Mouse (Mus musculus): ENCODE measurements around the gene Pet100. TPM values are rescaled to one million over a fixed set of nuclear protein-coding genes. Genes with fewer than 3 reads are reported as not detected.
A peak's percentile ranks its signal among the peaks of the same experiment; 100 is the strongest.

The Pet100 gene
- polyA plus RNA-seq, 1 experiment from 2014 or later = 83.4 TPM

DNA sequence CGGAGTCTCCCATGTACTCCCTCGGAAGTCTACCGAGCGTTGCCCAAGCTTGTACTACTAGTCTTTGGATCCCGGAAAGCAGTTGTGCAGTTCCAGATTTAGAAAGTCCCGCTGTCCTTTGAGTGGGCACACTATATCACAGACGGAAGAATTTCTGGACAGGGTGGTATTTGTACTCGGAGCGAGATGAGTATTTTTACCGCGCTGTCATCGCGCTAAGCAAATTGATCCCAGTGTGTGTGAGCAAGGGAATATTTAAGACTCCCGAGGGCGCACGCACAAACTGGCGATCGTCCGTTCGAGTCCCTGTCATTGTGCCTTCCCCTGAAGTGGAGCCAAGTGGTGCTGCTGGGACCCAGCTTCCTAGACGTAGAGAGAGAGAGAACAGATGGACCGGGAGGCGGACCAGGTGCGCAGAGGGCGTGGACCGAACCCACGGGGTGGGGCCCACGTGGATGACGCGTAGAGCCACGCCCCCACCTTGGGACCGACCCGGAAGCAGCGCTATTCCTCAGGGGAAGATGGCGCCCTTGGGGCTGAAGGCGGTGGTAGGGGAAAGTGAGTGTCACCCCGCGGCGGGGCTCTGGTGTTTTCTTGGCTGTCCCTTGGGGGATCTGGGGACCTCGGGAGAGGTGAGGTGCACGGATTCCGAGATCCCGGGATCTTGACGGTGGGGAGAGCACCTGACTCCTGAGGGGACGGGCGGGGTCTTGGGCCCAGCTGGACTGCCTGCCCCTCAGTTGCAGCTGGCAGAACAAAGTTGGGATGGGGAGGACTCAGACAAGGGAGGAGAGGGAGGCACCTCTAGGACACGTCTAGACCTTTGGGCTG, 9.5 kb downstream of the Pet100 start, which contains the start of gene Stxbp2:
TSS of gene Stxbp2 (plus strand) at position 309 of the 831 bp plus-strand sequence.
- Histone ChIP-seq H3K27ac (replicated peaks) (no peak within 1 kb of the TSS), H3K4me3 (peak within 1 kb of the TSS; percentile 46), H3K4me2 (peak within 1 kb of the TSS; percentile 78), H3K9ac (peak within 1 kb of the TSS; percentile 34), H3K9me3 (no peaks in the 10 kb centered on the region), H3K27me3 (no peaks in the 10 kb centered on the region), H3K4me1 (replicated peaks) (peaks cover 10% of the 10 kb centered on the region), H3K36me3 (no peaks in the 10 kb centered on the region)
- 8% methylated on average over 47 of the region's 47 CpGs for WGBS
- peak; percentile 83 for ATAC-seq (ENCODE audit: low FRiP score, low read depth)

DNA sequence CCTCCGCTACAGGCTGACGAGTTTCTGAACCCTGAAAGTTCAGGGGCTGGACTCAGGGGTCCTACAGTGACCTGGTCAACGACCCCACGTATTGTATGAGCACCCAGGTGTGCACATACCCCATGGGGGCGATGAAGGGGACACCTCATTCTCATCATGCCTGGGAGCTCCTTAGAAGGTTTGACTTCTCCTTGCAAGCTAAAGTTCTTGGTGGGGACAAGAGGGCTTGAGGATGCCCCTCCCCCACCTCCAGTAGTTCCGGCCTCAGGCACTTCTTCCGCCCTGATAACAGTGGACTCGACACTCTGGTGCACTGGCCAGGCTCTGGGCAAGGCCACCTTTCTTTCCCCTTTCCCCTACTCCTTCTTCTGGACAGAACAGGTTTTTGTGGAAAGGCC, 10.1 kb downstream of the Pet100 start:
- no peaks in the 10 kb centered on the region for H3K27me3 ChIP-seq
- peak overlapping the region; percentile 34; the same call in 1 of the 2 replicates for H3K9ac ChIP-seq
- peak overlapping the region; percentile 78 for H3K4me2 ChIP-seq
- no peaks in the 10 kb centered on the region for H3K36me3 ChIP-seq
- peak overlapping the region; percentile 46 for H3K4me3 ChIP-seq
- H3K27ac ChIP-seq (replicated peaks) = no peak overlapping the region
- 28% methylated on average over 8 of the region's 8 CpGs for WGBS
- no peaks in the 10 kb centered on the region for H3K9me3 ChIP-seq
- H3K4me1 ChIP-seq (replicated peaks) = peaks cover 10% of the 10 kb centered on the region
- peak; percentile 15; the same call in 1 of the 2 replicates for ATAC-seq (ENCODE audit: low FRiP score, low read depth)

- Histone ChIP-seq H3K4me2 (no peak overlapping the region), H3K9me3 (no peaks in the 10 kb centered on the region), H3K9ac (no peak overlapping the region), H3K4me3 (no peak overlapping the region), H3K27ac (replicated peaks) (no peak overlapping the region), H3K4me1 (replicated peaks) (no peaks in the 10 kb centered on the region), H3K27me3 (no peaks in the 10 kb centered on the region), H3K36me3 (no peaks in the 10 kb centered on the region)
- ATAC-seq (ENCODE audit: low FRiP score, low read depth) = no peak
- 25% methylated on average over 5 of the region's 5 CpGs for WGBS
Measured at GRCm38 (mm10) chr8:3645804-3646203, 24.5 kb downstream of the Pet100 start.

- H3K9me3 ChIP-seq = no peaks in the 10 kb centered on the region
- WGBS = 85% methylated on average over 6 of the region's 6 CpGs
- H3K4me3 ChIP-seq = no peak overlapping the region
- no peaks in the 10 kb centered on the region for H3K4me1 ChIP-seq (replicated peaks)
- H3K4me2 ChIP-seq = no peak overlapping the region
- ATAC-seq (ENCODE audit: low FRiP score, low read depth) = no peak
- H3K27me3 ChIP-seq = no peaks in the 10 kb centered on the region
- H3K27ac ChIP-seq (replicated peaks) = no peak overlapping the region
- H3K9ac ChIP-seq = no peak overlapping the region
- no peaks in the 10 kb centered on the region for H3K36me3 ChIP-seq
Measured at GRCm38 (mm10) chr8:3646824-3647531, 25.6 kb downstream of the Pet100 start.

- no peaks in the 10 kb centered on the region for H3K9me3 ChIP-seq
- H3K4me3 ChIP-seq = no peak overlapping the region
- no peaks in the 10 kb centered on the region for H3K36me3 ChIP-seq
- H3K4me2 ChIP-seq = no peak overlapping the region
- WGBS = 85% methylated on average over 4 of the region's 4 CpGs
- no peak overlapping the region for H3K9ac ChIP-seq
- H3K27me3 ChIP-seq = no peaks in the 10 kb centered on the region
- no peaks in the 10 kb centered on the region for H3K4me1 ChIP-seq (replicated peaks)
- no peak overlapping the region for H3K27ac ChIP-seq (replicated peaks)
- ATAC-seq (ENCODE audit: low FRiP score, low read depth) = no peak
Measured at GRCm38 (mm10) chr8:3647561-3647960, 26.2 kb downstream of the Pet100 start.

- H3K4me1 ChIP-seq (replicated peaks) = no peaks in the 10 kb centered on the region
- H3K4me2 ChIP-seq = no peak overlapping the region
- H3K36me3 ChIP-seq = no peaks in the 10 kb centered on the region
- 62% methylated on average over 2 of the region's 2 CpGs for WGBS
- H3K27ac ChIP-seq (replicated peaks) = no peak overlapping the region
- H3K9ac ChIP-seq = no peak overlapping the region
- no peaks in the 10 kb centered on the region for H3K27me3 ChIP-seq
- no peak overlapping the region for H3K4me3 ChIP-seq
- no peak for ATAC-seq (ENCODE audit: low FRiP score, low read depth)
- no peaks in the 10 kb centered on the region for H3K9me3 ChIP-seq
Measured at GRCm38 (mm10) chr8:3648268-3648667, 26.9 kb downstream of the Pet100 start.

DNA sequence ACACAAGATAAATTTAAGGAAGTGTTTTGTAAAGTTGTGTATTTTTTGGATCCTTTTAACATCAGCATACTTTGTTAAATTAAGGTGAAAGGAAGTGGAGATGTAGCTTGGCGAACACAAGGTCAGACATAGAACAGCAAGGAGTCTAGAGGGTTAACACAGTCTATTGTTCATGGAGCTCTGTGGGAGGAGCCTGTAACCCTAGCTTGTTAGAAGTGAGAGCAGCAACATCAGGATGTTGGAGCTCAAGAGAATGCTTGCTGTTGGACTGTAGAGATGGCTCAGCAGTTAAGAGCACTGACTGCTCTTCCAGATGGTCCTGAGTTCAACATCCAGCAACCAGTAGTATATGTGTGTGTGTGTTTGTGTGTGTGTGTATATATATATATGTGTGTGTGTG, 27.6 kb downstream of the Pet100 start:
- no peak overlapping the region for H3K9ac ChIP-seq
- H3K27me3 ChIP-seq = no peaks in the 10 kb centered on the region
- H3K27ac ChIP-seq (replicated peaks) = no peak overlapping the region
- H3K4me1 ChIP-seq (replicated peaks) = no peaks in the 10 kb centered on the region
- no peak overlapping the region for H3K4me3 ChIP-seq
- H3K36me3 ChIP-seq = no peaks in the 10 kb centered on the region
- no peak overlapping the region for H3K4me2 ChIP-seq
- ATAC-seq (ENCODE audit: low FRiP score, low read depth) = no peak
- WGBS = 40% methylated on average over 1 of the region's 1 CpGs
- no peaks in the 10 kb centered on the region for H3K9me3 ChIP-seq

DNA sequence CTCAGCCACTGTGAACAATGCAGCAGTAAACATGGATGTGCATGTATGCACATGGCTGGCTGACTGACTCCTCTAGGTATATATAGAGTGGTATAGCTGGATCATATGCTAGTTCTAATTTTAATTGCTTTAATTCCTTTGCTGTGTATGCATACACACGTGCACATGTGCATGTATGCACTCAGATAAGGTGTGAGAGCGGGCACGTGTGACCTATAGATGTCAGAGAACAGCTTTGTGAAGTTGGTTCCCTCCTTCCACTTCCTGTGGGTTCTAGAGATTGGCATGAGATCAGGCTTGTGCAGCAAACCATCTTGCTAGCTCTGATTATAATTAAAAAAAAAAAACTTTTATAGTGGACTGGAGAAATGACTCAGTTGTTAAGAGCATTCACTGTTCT, 31.5 kb downstream of the Pet100 start:
- Histone ChIP-seq H3K36me3 (no peaks in the 10 kb centered on the region), H3K4me3 (no peak overlapping the region), H3K4me2 (no peak overlapping the region), H3K27me3 (no peaks in the 10 kb centered on the region), H3K9me3 (no peaks in the 10 kb centered on the region), H3K4me1 (replicated peaks) (no peaks in the 10 kb centered on the region; the same call in 1 of the 2 replicates), H3K27ac (replicated peaks) (no peak overlapping the region), H3K9ac (no peak overlapping the region)
- 72% methylated on average over 3 of the region's 3 CpGs for WGBS
- no peak for ATAC-seq (ENCODE audit: low FRiP score, low read depth)

GRCm38 (mm10) chr8:3654726-3655508, 33.6 kb downstream of the Pet100 start:
- ATAC-seq (ENCODE audit: low FRiP score, low read depth) = no peak
- no peak overlapping the region for H3K27ac ChIP-seq (replicated peaks)
- WGBS = 77% methylated on average over 11 of the region's 11 CpGs

GRCm38 (mm10) chr8:3655526-3655925, 34.2 kb downstream of the Pet100 start, which contains the start of gene Retn:
Gene Retn, plus strand, starts transcription at chr8:3655770.
- no peaks in the 10 kb centered on the region; the same call in 1 of the 2 replicates for H3K4me1 ChIP-seq (replicated peaks)
- WGBS = 67% methylated on average over 3 of the region's 3 CpGs
- no peak for ATAC-seq (ENCODE audit: low FRiP score, low read depth)
- H3K36me3 ChIP-seq = no peaks in the 10 kb centered on the region
- no peak within 1 kb of the TSS for H3K9ac ChIP-seq
- no peaks in the 10 kb centered on the region for H3K9me3 ChIP-seq
- H3K4me2 ChIP-seq = no peak within 1 kb of the TSS
- no peak within 1 kb of the TSS for H3K4me3 ChIP-seq
- H3K27ac ChIP-seq (replicated peaks) = no peak within 1 kb of the TSS
- H3K27me3 ChIP-seq = no peaks in the 10 kb centered on the region

More at GRCm38 (mm10) chr8:3654726-3655508, 33.6 kb downstream of the Pet100 start:
- no peaks in the 10 kb centered on the region for H3K9me3 ChIP-seq
- H3K4me2 ChIP-seq = no peak overlapping the region
- H3K27me3 ChIP-seq = no peaks in the 10 kb centered on the region
- H3K4me3 ChIP-seq = no peak overlapping the region
- no peaks in the 10 kb centered on the region; the same call in 1 of the 2 replicates for H3K4me1 ChIP-seq (replicated peaks)
- no peak overlapping the region for H3K9ac ChIP-seq
- H3K36me3 ChIP-seq = no peaks in the 10 kb centered on the region

DNA sequence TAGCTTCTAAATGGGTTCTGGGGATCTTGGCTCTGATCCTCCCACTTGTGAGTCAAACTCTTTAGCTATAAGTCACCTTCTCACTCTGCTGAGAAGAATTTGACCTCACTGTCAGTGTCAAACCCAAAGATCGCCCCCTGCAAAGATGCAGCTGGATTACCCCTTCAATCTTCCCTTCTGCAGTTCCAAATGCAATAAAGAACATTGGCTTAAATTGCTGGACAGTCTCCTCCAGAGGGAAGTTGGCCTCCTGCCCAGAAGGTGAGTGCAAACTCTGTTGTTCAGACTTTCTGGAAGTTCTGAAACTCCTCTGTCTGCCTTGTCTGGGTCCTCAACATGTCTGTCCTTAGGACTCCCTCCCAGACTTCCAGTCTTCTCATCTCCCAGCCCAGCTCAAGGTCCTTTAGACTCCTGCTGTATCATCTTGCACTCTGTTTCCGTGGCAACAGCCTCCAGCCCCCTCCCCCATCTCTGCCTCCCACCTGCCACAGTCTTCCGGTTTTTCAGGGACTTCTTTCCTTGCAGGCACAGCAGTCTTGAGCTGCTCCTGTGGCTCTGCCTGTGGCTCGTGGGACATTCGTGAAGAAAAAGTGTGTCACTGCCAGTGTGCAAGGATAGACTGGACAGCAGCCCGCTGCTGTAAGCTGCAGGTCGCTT, 35.5 kb downstream of the Pet100 start:
- H3K4me2 ChIP-seq = 0 out of 2 replicates have a peak overlapping the region, but pooled peaks have one; percentile 10
- peak; percentile 64 for ATAC-seq (ENCODE audit: low FRiP score, low read depth)
- H3K4me3 ChIP-seq = no peak overlapping the region

More for the DNA sequence above, 35.5 kb downstream of the Pet100 start:
- Histone ChIP-seq H3K27ac (replicated peaks) (no peak overlapping the region), H3K27me3 (no peaks in the 10 kb centered on the region), H3K9ac (no peak overlapping the region), H3K36me3 (no peaks in the 10 kb centered on the region), H3K4me1 (replicated peaks) (no peaks in the 10 kb centered on the region; the same call in 1 of the 2 replicates), H3K9me3 (no peaks in the 10 kb centered on the region)
- WGBS = 23% methylated on average over 7 of the region's 7 CpGs

All from hindbrain, embryonic 15.5 days (tissue).